Mouse (Mus musculus): Measurements from ENCODE around the gene Ceacam19.
"Not testable (repeated sequence)": the region's sequence is repeated elsewhere in the genome, so short reads cannot be mapped to it uniquely, and the experiment has no call there.

Gene Ceacam19

DNA sequence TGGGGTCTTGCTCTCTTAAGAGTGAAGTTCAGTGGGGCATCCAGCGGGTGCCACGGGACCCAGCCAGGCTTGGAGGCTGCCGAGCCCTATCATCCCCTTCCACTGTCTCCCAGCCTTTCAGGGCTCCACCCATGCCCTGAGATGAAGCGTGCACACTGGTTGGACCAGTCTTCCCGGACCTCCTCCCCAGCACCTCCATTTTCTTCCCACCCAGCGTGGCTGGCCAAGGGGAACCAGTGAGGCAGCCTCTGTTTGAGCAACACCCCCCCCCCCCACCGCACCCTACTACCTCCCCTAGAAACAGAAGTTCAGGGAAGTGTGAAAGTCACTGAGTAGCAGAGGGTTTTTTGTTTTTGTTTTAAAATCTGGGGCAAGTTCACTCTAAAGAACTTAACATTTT is at the start of gene Ceacam19:
Gene Ceacam19, minus strand, starts transcription at position 117 of the 400 bp plus-strand sequence.
- no peak for DNase-seq (ENCODE audit: low spot score in 2 of 2)

- DNase-seq (ENCODE audit: low spot score in 2 of 2), result no peak
Measured at GRCm38 (mm10) chr7:19937229-19937821, 49.6 kb upstream of the Ceacam19 start.

DNA sequence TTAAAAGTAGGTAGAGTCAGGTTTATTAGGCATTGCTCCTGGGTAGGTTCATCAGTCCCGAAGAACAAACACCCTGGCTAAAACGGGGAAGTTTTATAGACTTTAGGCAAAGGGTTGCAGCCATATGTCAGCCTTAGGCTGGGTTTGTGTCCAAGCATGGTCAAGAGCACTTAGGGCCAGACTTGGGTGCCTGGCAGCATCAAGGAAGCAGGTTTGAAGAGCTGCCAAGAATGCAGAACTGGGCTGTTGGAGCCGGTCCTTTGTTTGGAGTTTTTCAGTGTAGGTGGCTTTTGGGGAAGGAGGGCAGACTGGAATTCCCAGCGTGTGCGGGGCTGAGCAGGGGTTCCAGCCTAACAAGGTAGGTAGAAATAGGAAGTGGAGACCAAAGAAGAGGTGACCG is 48.2 kb upstream of the Ceacam19 start:
- no peak for DNase-seq (ENCODE audit: low spot score in 2 of 2)

GRCm38 (mm10) chr7:19935171-19935751 is 47.5 kb upstream of the Ceacam19 start:
- DNase-seq (ENCODE audit: low spot score in 2 of 2), result no peak

GRCm38 (mm10) chr7:19932877-19933809 is 45.4 kb upstream of the Ceacam19 start:
- DNase-seq (ENCODE audit: low spot score in 2 of 2), result peak; percentile 65 to 74

GRCm38 (mm10) chr7:19932133-19932876 is 44.5 kb upstream of the Ceacam19 start:
- no peak for DNase-seq (ENCODE audit: low spot score in 2 of 2)

DNA sequence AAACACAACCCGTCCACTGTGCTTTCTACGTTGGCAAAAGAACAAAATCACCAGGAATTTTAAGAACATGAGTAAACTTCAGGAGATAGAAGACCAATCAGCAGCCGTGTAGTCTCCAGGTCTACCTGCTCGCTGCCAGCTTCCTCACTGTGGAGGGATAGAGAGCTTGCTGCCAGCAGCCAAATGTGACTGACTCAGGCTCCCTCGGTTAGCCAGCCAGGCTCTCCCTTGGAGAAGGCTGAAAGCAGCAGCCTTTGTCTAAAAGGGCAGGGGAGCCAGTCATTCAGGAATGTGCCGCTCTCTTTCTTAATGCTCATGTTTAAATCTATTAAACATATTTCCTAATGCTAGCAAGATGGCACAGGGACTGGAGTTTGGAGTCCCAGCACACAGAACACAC is 42.7 kb upstream of the Ceacam19 start:
- not testable (repeated sequence) for DNase-seq (ENCODE audit: low spot score in 2 of 2)

DNA sequence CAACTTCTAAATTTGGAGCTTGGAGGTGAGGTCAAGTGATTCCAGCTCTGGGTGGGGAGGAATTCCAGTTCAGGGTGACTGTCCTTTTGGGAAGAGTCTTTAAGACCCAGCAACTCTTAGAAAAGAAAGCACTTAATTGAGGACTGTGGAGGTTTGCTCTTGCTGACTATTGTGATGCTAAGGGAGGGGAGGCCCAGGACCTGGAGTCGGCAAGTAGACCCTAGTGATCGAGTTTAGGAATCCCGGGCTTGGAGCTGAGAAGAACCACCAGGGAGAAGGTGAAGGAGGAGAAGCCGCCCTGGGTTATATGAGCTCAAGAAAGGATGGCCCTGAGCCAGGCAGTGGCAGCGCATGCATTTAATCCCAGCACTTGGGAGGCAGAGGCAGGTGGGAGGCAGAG is 40.7 kb upstream of the Ceacam19 start:
- DNase-seq (ENCODE audit: low spot score in 2 of 2), result no peak

- DNase-seq (ENCODE audit: low spot score in 2 of 2), result no peak
Measured at GRCm38 (mm10) chr7:19926849-19927480, 39.2 kb upstream of the Ceacam19 start.

DNA sequence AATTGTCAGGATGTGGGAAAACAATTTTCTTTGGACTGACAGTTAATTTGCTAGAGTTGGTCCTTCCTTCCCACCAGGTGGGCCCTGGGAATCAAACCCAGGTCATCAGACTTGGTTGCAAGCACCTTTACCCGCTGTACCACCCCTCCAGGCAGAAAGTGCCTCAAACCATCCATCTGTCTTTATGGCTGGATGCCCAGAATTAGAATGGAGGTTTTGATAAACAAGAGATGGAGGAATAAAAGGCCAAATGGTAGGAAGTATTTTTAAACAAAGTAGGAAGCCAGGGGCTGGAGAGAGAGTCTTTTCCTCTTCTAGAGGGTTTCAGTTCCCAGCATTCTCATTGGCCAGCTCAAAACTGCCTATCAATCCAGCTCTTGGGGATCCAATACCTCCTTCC is 37.6 kb upstream of the Ceacam19 start:
- no peak for DNase-seq (ENCODE audit: low spot score in 2 of 2)

DNA sequence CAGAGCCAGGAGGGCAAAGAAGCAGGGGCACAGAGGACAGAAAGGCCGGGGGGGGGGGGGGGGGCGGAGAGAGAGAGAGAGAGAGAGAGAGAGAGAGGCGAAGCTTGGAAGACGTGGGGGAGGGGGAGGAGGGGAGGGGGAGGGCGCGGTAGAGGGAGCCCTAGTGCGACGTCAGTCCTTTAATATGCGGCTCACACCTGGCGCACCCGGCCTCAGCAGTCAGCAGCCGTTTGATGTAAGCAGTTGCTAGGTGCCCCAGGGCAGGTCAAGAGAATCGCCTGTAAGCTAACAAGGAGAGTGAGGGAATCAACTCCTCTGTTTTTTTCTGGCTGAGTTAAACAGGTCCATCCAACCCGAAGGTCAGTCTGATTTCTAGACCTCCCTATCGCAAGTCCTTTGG is 36.0 kb upstream of the Ceacam19 start:
- no peak for DNase-seq (ENCODE audit: low spot score in 2 of 2)

DNA sequence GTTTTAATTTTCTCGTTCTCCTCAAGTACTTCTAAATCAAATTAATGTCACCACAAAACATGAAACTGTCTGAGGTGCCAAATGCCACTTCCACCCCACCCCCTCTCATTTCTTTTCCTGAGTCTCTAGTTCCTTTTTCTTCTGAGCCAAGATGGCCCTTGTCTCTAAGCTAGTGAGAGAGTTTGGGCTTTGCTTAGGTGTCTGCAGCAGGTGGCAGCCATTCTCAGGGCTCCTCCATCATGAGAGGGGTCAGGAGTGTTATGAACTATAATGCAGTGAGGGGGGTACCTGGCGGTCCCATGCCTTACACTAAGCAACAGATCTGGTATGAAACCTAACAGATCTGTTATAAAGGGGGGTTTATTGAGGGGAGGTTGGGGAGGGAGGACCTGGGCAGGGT is 35.6 kb upstream of the Ceacam19 start:
- DNase-seq (ENCODE audit: low spot score in 2 of 2), result no peak

DNA sequence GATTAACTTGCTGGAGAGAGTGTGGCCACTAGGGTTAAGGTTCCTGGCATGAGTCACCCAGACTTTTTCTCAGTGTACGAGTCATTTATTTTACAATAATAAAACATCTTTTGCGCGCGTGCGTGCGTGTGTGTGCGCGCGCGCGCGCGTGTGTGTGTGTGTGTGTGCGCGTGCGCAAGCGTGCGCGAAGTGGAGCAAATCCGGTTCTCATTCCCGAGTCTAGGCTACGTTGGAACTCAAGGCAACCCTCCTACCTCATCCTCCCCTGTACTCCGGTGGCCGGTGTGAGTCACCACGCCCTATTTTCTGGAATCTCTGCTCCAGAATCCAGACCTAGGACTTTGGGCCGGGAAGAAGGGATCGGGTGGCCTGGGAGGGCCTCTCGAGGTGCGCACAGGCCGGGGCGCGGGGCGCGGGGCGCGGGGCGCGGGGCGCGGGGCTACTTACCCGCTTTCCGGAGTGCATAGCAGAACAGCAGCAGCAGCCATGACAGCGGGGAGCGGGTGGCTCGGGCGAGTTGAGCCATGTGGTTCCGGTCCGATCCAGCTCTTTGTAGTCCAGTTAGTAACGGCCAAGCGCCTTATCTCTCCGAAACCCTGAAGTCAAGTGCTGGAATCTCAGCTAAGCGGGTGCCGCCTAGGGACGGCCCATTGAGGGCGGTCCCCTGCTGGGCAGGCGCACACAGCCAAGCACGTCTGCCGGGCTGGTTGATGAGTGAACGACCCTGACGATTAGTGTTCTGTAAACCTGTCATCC is 32.9 kb upstream of the Ceacam19 start, which contains the start of gene Pvr:
Gene Pvr, minus strand, starts transcription at position 655 of the 756 bp plus-strand sequence.
- DNase-seq (ENCODE audit: low spot score in 2 of 2), result peak; percentile 50 to 69

GRCm38 (mm10) chr7:19920166-19920505 is 32.4 kb upstream of the Ceacam19 start:
- no peak for DNase-seq (ENCODE audit: low spot score in 2 of 2)

- no peak for DNase-seq (ENCODE audit: low spot score in 2 of 2)
Measured at GRCm38 (mm10) chr7:19914558-19914957, 26.8 kb upstream of the Ceacam19 start.

DNA sequence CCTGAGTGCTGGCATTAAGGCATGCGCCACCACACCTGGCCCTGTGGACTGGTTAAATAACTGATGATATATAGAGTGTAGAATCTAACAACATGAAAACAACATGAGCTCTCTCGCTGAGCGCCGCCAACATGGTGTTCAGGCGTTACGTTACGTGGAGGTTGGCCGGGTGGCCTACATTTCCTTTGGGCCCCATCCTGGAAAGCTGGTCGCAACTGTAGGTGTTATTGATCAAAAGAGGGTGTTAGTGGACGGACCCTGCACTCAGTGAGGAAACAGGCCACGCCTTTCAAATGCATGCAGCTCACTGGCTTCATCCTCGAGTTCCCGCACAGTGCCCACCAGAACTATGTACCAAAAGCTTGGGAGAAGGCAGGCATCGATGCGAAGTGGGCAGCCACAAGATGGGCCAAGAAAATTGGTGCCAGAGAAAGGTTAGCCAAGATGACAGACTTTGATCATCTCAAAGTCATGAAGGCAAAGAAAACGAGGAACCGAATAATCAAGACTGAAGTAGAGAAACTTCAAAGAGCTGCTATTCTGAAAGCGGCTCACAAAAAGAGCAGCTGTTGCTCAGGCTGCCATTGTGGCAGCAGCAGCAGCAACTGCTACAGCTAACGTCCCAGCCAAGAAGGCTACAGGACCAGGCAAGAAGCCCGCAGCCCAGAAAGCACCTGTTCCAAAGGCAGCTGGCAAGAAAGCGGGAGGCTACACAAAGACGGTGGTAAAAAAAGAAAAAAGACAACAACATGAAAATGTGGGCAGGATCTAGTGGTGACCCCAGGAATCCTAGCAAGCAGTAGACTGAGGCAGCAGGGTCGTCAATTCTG is 24.1 kb upstream of the Ceacam19 start:
- DNase-seq (ENCODE audit: low spot score in 2 of 2), result no peak

DNA sequence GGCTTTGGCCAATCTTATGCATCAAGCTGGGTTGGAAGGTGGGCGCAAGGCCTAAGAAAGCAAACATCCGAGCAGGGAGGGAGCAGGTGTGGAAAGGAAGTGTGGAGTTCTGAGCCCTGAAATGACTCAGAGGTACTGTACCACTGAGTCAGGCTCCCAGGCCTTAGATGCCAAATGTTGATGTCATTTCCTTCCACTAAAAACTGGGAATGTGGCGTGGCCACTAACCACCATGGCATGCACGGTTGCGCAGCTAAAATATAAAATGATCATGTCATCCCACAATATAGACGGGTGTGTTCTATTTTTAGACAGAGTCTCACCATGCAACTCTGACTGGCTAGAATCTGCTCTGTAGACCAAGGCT is 23.5 kb upstream of the Ceacam19 start:
- DNase-seq (ENCODE audit: low spot score in 2 of 2), result no peak

DNA sequence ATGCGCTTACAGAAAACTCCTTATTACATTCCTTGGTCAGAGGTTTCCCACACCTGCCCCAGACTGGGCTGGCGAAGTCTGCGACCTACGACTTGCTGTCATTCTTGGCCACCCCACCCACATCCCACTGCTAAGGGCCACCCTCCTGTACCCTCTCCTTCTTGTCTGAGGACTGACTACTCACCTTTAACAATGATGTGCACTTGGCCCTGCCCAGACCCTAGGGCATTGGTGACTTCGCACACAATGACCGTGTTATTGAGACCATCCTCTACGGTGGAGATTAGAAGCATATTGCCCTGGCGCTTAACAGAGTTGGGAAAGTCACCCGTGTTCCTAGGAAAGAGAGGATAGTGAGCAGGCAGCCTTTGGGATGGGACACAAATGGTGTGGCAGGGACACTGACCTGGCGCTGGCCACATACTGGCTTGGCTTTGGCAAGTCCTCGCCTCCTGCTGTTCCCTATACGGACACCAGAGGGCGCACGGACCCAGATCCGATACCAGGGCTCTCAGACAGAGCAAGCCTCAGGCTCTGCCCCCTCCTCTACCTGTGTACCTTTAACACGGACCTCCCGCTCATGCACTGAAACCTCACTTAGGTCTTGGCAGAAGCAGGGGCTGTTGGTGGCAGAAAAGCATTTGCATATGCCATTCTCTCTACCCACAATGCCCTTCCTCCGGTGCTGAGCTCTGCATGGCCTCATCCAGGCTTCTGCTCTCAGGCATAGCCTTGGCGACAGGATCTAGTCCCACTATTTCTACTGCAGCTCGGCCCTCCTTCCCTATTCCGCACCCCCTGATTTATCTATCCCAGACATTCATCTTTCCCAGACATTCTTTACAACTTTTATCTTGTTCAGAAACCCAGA is 22.9 kb upstream of the Ceacam19 start:
- peak; percentile 65 to 74 for DNase-seq (ENCODE audit: low spot score in 2 of 2)

- DNase-seq (ENCODE audit: low spot score in 2 of 2), result no peak
Measured at GRCm38 (mm10) chr7:19889881-19890280, 2.1 kb upstream of the Ceacam19 start.

Data from frontal cortex, postnatal 25 days (tissue).